Mouse (Mus musculus) hindbrain, embryonic 15.5 days (tissue): ENCODE measurements at regions not wholly inside any gene's neighbourhood (a gene's known extent, or its start where the extent isn't known, plus 50 kb on each side); places are given as distances from the start of the nearest gene placed in this dataset.
A peak's percentile ranks its signal among the peaks of the same experiment; 100 is the strongest.

Source experiments
- ATAC-seq: fragments of 200-750 bp; cut with Nextera tagmentation; 2 replicates; pipeline ENCODE4 v1.8.0; 2017; ENCODE audit warnings: low read depth, moderate number of reproducible peaks, moderate TSS enrichment; ENCODE audit not compliant: low FRiP score
- H3K27ac ChIP-seq: fragments of 300-500 bp; sonication (generic); replicated peaks from 2 replicates; pipeline ENCODE4 v1.5.1; 2015; ENCODE audit warnings: mild to moderate bottlenecking, inconsistent platforms
- H3K27me3 ChIP-seq: fragments of 300-500 bp; sonication (generic); 2 replicates; pipeline ENCODE4 v1.6.1; 2015; ENCODE audit warnings: control low read depth, inconsistent platforms
- H3K36me3 ChIP-seq: fragments of 300-500 bp; sonication (generic); 2 replicates; pipeline ENCODE4 v1.6.1; 2015; ENCODE audit warnings: control low read depth, inconsistent platforms
- H3K4me1 ChIP-seq: fragments of 300-500 bp; sonication (generic); replicated peaks from 2 replicates; pipeline ENCODE4 v1.6.1; 2015; ENCODE audit warnings: control low read depth, inconsistent platforms
- H3K4me2 ChIP-seq: fragments of 300-500 bp; sonication (generic); 2 replicates; pipeline ENCODE4 v1.6.1; 2015; ENCODE audit warnings: moderate library complexity, mild to moderate bottlenecking, inconsistent platforms
- H3K4me3 ChIP-seq: fragments of 300-500 bp; sonication (generic); 2 replicates; pipeline ENCODE4 v1.5.1; 2015; ENCODE audit warnings: mild to moderate bottlenecking, inconsistent platforms
- H3K9ac ChIP-seq: fragments of 300-500 bp; sonication (generic); 2 replicates; pipeline ENCODE4 v1.6.1; 2015; ENCODE audit warnings: inconsistent platforms
- H3K9me3 ChIP-seq: fragments of 300-500 bp; sonication (generic); 2 replicates; pipeline ENCODE4 v1.6.1; 2016; ENCODE audit warnings: control low read depth, inconsistent platforms
- WGBS: fragments of 180-500 bp; shearing (Covaris S2); methylation state at CpG from one replicate; pipeline ENCODE4 v1.1.7; 2015; 5-methylcytosine and 5-hydroxymethylcytosine counted together

DNA sequence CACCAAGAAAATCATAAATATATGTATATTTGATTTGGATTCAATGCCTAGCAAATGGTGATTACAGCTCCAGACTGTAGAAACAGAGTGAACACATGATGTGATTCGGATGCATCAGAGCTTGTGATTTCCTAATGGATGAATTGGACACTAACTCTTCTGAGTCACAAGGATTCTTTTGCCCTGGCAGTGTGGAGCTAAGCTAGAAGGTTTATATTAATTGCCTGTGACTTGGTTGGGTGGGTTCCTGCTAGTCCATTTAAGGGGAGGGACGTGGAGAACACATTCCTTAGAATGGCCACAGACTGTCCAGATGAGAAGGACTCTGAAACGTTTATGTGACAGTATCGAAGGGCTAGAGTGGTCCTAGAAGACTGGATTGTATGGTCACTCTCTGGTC, 129.5 kb upstream of the Cdkn2b start:
- no peak overlapping the region for H3K9ac ChIP-seq
- no peaks in the 10 kb centered on the region for H3K36me3 ChIP-seq
- no peaks in the 10 kb centered on the region for H3K27me3 ChIP-seq
- no peaks in the 10 kb centered on the region for H3K9me3 ChIP-seq
- ATAC-seq, result no peak
- H3K4me3 ChIP-seq, result no peak overlapping the region
- no peaks in the 10 kb centered on the region for H3K4me1 ChIP-seq
- H3K4me2 ChIP-seq, result no peak overlapping the region
- WGBS, result 75% methylated on average over 4 of the region's 4 CpGs
- no peak overlapping the region for H3K27ac ChIP-seq

DNA sequence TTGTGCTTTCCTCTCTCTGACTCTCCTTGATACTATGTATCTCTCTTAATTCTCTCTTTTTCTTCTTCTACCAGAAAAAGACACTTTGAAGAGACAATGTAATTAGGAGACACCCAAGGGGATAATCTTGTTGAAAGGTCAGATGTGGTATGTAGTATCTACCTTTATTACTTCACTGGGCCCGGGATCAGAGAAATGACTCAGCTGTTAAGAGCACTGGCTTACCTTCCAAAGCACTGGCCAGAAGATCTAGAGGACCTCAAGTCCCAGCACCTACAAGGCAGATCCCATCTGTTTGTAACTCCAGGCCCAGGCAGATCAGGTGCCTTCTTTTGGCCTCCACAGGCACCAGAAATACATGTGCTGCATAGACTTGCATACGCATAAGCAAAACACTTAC, 127.8 kb upstream of the Cdkn2b start:
- Histone ChIP-seq H3K27ac (no peak overlapping the region), H3K4me2 (no peak overlapping the region), H3K27me3 (no peaks in the 10 kb centered on the region), H3K9me3 (no peaks in the 10 kb centered on the region), H3K4me1 (no peaks in the 10 kb centered on the region), H3K4me3 (no peak overlapping the region), H3K9ac (no peak overlapping the region), H3K36me3 (no peaks in the 10 kb centered on the region)
- ATAC-seq, result no peak
- WGBS, result 96% methylated on average over 2 of the region's 2 CpGs

- Histone ChIP-seq H3K27ac (no peak overlapping the region), H3K36me3 (no peaks in the 10 kb centered on the region), H3K4me2 (no peak overlapping the region), H3K4me1 (no peaks in the 10 kb centered on the region), H3K9me3 (no peaks in the 10 kb centered on the region), H3K9ac (no peak overlapping the region), H3K4me3 (no peak overlapping the region), H3K27me3 (no peaks in the 10 kb centered on the region)
- ATAC-seq, result no peak
- 89% methylated on average over 3 of the region's 3 CpGs for WGBS
Observed at GRCm38 (mm10) chr4:89436764-89437163, 125.9 kb upstream of the Cdkn2b start.

- Histone ChIP-seq H3K27ac (no peak overlapping the region), H3K4me1 (no peaks in the 10 kb centered on the region), H3K4me3 (no peak overlapping the region), H3K27me3 (no peaks in the 10 kb centered on the region), H3K36me3 (no peaks in the 10 kb centered on the region), H3K4me2 (no peak overlapping the region), H3K9me3 (no peaks in the 10 kb centered on the region), H3K9ac (no peak overlapping the region)
- no peak for ATAC-seq
- 93% methylated on average over 3 of the region's 3 CpGs for WGBS
Observed at GRCm38 (mm10) chr4:89434152-89434551, 123.3 kb upstream of the Cdkn2b start.

DNA sequence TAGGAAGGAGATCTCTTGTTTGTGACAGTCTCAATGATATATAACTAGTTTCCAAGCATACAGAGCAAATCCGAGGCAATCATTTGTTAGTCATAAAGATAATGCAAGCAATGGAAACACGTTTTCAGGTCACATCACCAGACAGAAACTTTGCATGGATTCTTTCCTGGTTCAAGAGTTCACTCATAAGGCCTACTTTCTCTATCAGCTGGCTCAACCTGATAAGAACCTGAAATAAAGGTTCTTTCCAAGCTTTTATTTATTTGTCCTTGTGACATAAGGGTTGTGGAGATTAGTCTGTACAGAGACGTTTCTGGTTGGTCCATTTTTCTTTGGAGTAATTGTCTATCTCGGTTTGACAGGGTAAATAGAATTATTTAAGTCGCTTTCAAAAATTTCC, 122.7 kb upstream of the Cdkn2b start:
- no peak for ATAC-seq
- 84% methylated on average over 5 of the region's 5 CpGs for WGBS
- no peak overlapping the region for H3K4me3 ChIP-seq

DNA sequence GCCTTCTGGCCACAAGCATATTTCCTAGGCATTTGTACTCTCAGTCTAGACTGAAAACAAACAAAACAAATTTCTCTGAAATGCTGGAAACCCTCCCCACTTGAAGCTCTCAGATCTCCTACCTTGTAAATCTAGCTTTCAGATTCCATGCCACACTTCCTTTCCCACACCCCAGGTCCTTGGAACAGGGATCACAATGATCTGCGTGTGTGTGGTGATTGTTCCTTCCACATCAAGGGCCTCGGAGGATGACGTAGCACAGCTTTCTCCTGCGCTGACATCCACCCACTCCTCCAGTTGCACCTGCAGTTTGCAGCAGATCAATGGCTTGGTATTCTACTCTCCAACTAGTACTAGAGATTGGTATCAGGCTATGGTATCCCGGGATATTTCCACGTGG, 120.7 kb upstream of the Cdkn2b start:
- no peak for ATAC-seq
- no peaks in the 10 kb centered on the region for H3K4me1 ChIP-seq
- H3K9ac ChIP-seq, result no peak overlapping the region
- H3K4me2 ChIP-seq, result no peak overlapping the region
- H3K27ac ChIP-seq, result no peak overlapping the region
- no peaks in the 10 kb centered on the region for H3K27me3 ChIP-seq
- no peak overlapping the region for H3K4me3 ChIP-seq
- no peaks in the 10 kb centered on the region for H3K9me3 ChIP-seq
- WGBS, result 86% methylated on average over 6 of the region's 6 CpGs
- no peaks in the 10 kb centered on the region for H3K36me3 ChIP-seq

More for the DNA sequence above, 122.7 kb upstream of the Cdkn2b start:
- H3K4me2 ChIP-seq, result no peak overlapping the region
- no peaks in the 10 kb centered on the region for H3K9me3 ChIP-seq
- no peaks in the 10 kb centered on the region for H3K4me1 ChIP-seq
- H3K27ac ChIP-seq, result no peak overlapping the region
- H3K9ac ChIP-seq, result no peak overlapping the region
- no peaks in the 10 kb centered on the region for H3K36me3 ChIP-seq
- no peaks in the 10 kb centered on the region for H3K27me3 ChIP-seq

GRCm38 (mm10) chr4:89428465-89428864, 117.6 kb upstream of the Cdkn2b start:
- Histone ChIP-seq H3K27ac (no peak overlapping the region), H3K4me1 (no peaks in the 10 kb centered on the region), H3K4me3 (no peak overlapping the region), H3K9me3 (no peaks in the 10 kb centered on the region), H3K9ac (no peak overlapping the region), H3K27me3 (no peaks in the 10 kb centered on the region), H3K4me2 (no peak overlapping the region), H3K36me3 (no peaks in the 10 kb centered on the region)
- 0 out of 2 replicates have a peak, but pooled peaks have one; percentile 6 for ATAC-seq
- WGBS, result 58% methylated on average over 1 of the region's 1 CpGs

DNA sequence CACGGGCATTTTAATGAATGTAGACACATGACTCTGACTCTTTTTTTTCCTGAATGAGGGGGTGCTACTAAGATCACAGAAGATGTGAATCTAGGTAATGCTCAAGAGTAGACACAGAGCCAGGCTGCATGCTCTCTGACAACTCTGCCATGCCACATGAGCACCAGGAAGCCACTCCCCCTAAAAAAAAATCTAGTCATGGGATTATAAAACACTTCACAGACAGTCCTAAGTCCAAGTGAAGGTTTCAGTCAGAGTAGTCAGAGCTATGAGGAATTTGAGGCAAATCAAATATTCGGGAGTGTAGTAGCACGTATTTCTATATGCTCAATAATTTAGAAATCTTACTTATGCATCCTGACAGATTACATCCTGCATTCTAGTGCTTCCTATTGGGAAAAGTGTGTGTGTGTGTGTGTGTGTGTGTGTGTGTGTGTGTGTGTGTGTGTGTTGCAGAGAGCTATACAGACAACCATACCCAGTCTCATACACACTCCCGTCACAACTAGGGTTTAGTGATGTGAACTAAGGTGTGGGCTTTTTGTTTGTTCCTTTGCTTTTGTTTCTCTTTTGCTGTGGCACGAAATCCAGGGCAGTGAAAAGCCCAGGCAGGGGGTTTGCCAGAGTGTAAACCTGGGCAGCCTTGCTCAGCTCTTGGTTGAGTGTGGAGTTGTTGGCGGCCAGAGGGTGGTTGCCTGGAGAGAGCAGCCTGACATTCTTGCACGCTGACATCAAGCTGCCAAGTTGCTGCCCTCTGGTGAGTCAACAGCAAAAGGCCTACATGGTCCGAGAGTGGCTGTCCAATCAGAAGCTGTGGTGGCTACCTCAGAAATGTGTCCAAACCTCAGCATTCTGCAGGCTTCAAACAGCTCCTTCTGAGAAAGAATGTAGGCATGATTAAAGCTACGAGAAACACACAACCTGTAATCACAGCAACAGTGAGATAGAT, 116.8 kb upstream of the Cdkn2b start:
- Histone ChIP-seq H3K27me3 (no peaks in the 10 kb centered on the region), H3K27ac (no peak overlapping the region), H3K4me2 (no peak overlapping the region), H3K4me1 (no peaks in the 10 kb centered on the region), H3K4me3 (no peak overlapping the region), H3K9ac (no peak overlapping the region), H3K9me3 (no peaks in the 10 kb centered on the region), H3K36me3 (no peaks in the 10 kb centered on the region)
- ATAC-seq, result peak; percentile 91
- 50% methylated on average over 9 of the region's 9 CpGs for WGBS

GRCm38 (mm10) chr4:89425916-89426315, 115.1 kb upstream of the Cdkn2b start:
- 57% methylated on average over 2 of the region's 2 CpGs for WGBS
- Histone ChIP-seq H3K36me3 (no peaks in the 10 kb centered on the region), H3K9ac (no peak overlapping the region), H3K4me3 (no peak overlapping the region), H3K4me1 (no peaks in the 10 kb centered on the region), H3K27me3 (no peaks in the 10 kb centered on the region), H3K9me3 (no peaks in the 10 kb centered on the region), H3K4me2 (no peak overlapping the region), H3K27ac (no peak overlapping the region)
- no peak for ATAC-seq

- Histone ChIP-seq H3K9ac (no peak overlapping the region), H3K4me3 (no peak overlapping the region), H3K27ac (no peak overlapping the region), H3K27me3 (no peaks in the 10 kb centered on the region), H3K36me3 (no peaks in the 10 kb centered on the region), H3K4me2 (no peak overlapping the region), H3K9me3 (no peaks in the 10 kb centered on the region), H3K4me1 (no peaks in the 10 kb centered on the region)
- WGBS, result 68% methylated on average over 6 of the region's 6 CpGs
- ATAC-seq, result no peak
Observed at GRCm38 (mm10) chr4:89421694-89422354, 111.0 kb upstream of the Cdkn2b start.

GRCm38 (mm10) chr4:89420868-89421267, 110.0 kb upstream of the Cdkn2b start:
- 78% methylated on average over 5 of the region's 5 CpGs for WGBS
- Histone ChIP-seq H3K9ac (no peak overlapping the region), H3K27ac (no peak overlapping the region), H3K4me2 (no peak overlapping the region), H3K9me3 (no peaks in the 10 kb centered on the region), H3K36me3 (no peaks in the 10 kb centered on the region), H3K4me1 (no peaks in the 10 kb centered on the region), H3K27me3 (no peaks in the 10 kb centered on the region), H3K4me3 (no peak overlapping the region)
- no peak for ATAC-seq

DNA sequence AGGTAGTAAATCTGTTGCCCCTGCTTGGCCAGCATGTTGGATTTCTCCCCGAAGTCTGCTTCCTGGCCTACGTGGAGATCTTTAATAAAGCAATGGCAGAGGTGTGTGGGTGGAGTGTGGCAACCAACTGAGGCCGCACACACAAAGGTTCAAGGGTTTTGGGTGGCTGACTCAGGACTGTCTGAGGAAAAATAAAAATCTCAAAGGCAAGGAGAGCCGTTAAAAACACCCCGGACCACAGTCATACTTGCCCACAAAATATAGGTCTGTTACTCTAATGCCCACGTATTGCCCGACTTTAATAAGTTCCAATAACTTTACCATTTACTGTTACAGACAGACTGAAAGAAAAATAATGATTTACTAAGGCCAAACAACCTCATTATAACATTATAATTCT, 108.7 kb upstream of the Cdkn2b start:
- Histone ChIP-seq H3K4me2 (no peak overlapping the region), H3K36me3 (no peaks in the 10 kb centered on the region), H3K9me3 (no peaks in the 10 kb centered on the region), H3K4me1 (no peaks in the 10 kb centered on the region), H3K27ac (no peak overlapping the region), H3K4me3 (no peak overlapping the region), H3K27me3 (no peaks in the 10 kb centered on the region), H3K9ac (no peak overlapping the region)
- no peak for ATAC-seq
- 94% methylated on average over 7 of the region's 7 CpGs for WGBS
